Mouse (Mus musculus) telencephalon, adult 2 months (tissue): ENCODE measurements around the gene Kndc1.

Experiments used
- DNase-seq: peaks from one replicate; pipeline ENCODE4 v3.0.0-alpha.2; 2011; ENCODE audit warnings: low read depth, low spot score

The Kndc1 gene

GRCm38 (mm10) chr7:139951079-139951478 is 56.6 kb downstream of the Kndc1 start:
- no peak for DNase-seq

- DNase-seq, result no peak
Measured at GRCm38 (mm10) chr7:139951991-139952633, 57.6 kb downstream of the Kndc1 start.

- no peak for DNase-seq
Measured at GRCm38 (mm10) chr7:139955505-139955904, 61.0 kb downstream of the Kndc1 start.

- DNase-seq, result no peak
Measured at GRCm38 (mm10) chr7:139956658-139957057, 62.2 kb downstream of the Kndc1 start.

DNA sequence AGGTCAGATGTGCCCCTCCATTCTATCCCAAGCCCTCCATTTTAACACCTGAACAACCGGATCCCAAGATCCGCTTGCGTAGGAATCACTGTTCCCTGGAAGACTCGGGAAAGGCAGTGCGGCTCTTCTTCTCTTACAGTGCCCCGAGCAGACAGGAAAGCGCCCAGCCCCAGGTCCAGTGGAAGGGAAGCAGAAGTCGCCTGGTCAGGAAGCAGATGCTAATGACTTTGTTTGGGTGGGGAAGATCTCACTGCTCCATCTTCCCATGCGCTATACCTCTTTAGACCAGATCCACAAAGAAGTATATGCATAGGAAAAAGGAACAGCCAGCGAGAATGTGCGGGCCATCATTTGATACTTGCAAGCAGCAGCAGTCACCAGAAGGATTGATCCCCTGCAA is 62.9 kb downstream of the Kndc1 start:
- no peak for DNase-seq

DNA sequence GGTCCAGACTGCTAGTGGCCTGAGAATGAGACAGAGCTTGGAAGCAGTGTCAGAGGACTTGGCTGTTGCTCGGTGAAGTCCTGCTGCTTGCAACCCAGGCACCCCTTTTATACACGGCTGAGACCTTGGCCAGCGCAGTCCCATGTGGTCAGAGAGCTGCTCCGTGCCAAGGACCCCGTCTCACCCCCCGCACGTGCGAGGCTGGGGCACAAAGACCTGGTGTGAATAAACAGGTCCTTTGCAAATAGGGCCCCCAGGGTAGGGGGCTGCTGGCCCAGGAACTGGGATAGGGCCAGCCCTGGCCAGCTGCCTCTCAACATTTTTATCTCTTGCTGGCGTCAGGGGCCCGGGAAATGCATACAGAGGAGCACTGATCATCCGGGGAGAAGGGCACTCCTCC is 63.5 kb downstream of the Kndc1 start:
- DNase-seq, result no peak

GRCm38 (mm10) chr7:139961141-139961540 is 66.6 kb downstream of the Kndc1 start:
- DNase-seq, result no peak

DNA sequence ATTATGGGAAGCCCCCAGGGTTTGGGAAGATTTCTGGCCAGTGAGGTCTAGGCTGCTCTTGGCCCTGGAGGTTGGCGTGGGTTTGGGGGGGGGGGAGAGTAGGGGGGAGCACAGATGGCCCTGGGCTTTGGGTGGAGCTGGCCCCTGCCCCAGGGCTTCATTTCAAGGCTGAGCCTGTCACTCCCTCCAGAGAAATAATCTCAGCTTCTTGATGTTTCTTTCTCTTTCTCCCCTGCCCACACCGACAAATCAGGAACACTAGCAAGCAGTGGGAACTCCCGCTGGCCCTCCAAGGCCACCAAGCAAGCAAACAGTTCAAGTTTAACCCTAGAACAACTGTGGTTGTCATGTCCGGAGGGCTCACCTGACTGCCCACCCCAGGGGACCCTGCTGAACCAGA is 69.3 kb downstream of the Kndc1 start:
- no peak for DNase-seq

- DNase-seq, result no peak
Measured at GRCm38 (mm10) chr7:139967175-139967574, 72.7 kb downstream of the Kndc1 start.

GRCm38 (mm10) chr7:139968428-139968827 is 73.9 kb downstream of the Kndc1 start:
- DNase-seq, result no peak

DNA sequence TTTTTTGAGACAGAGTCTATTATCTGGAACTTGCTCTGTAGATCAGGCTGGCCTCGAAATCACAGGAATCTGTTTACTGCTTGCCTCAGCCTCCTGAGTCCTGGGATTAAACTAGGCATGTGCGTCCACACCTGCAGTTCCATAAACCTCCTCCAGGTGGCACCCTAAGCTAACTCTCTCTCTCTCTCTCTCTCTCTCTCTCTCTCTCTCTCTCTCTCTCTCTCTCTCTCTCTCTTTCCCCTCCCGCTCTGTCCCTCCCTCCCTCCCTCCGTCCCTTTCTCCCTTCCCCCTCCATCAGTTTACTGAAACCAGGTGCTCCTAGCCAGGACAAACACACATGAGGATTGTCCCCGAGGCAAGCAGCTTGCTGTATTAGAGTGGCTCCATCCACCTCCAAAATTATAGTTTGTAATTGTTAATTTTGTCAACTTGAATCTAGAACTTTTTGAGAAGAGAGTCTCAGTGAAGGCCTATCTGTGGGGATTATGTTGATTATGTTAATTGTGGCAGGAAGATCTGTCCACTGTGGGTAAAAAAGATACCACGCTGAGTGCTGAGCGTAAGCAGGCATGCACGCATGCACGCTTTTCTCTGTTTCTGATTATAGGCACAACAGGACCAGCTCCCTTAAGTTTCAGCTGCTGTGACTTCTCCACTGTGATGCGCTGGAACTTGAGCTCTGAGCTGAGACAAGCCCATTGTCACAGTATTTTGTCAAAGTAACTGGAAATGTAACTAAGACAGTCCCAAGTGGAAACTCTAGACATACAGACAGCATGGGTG is 75.0 kb downstream of the Kndc1 start:
- peak; percentile 64 for DNase-seq

- no peak for DNase-seq
Measured at GRCm38 (mm10) chr7:139970216-139970919, 75.9 kb downstream of the Kndc1 start.

GRCm38 (mm10) chr7:139970979-139971378 is 76.5 kb downstream of the Kndc1 start:
- DNase-seq, result no peak

GRCm38 (mm10) chr7:139971436-139971835 is 76.9 kb downstream of the Kndc1 start:
- no peak for DNase-seq

GRCm38 (mm10) chr7:139972923-139973331 is 78.4 kb downstream of the Kndc1 start:
- DNase-seq, result no peak

DNA sequence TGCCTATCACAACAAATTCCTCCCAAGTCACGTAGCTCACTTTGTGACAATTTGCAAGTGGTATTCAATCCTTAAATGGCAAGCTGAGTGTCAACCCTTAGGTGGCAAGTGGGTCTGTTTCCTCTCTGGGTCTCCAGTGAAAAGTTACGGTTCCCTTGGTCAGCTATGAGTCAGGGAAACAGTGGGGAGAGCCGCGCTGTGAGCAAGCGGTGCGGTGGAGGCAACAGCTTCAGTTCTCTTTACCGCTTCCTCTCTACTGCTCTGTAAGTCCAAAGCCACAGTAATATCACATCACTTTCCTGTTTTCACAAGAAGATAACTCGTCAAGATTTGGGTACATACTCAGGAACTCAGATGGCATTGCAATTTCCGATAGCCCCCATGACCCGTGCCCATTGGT is 79.8 kb downstream of the Kndc1 start:
- DNase-seq, result no peak

DNA sequence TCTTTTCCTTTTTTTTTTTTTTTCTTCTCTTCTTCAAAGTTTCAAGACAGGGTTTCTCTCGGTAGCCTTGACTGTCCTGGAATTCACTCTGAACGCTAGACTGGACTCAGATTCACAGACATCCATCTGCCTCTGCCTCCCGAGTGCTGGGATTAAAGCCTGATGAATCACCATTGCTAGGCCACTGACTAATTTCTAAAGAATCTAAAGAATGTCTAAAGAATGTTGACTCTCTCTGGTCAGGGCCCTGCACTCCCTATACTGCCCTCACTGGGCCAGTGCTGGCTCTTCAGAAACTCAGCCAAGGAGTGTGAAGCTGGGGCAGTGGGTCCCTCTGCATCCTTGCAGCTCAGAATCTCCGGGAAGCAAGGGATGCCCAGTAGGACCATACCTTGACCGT is 81.0 kb downstream of the Kndc1 start:
- DNase-seq, result no peak

GRCm38 (mm10) chr7:139978278-139978892 is 83.9 kb downstream of the Kndc1 start, which contains the start of gene 6430531B16Rik:
6430531B16Rik (minus strand) TSS chr7:139978755.
- DNase-seq, result peak; percentile 90

DNA sequence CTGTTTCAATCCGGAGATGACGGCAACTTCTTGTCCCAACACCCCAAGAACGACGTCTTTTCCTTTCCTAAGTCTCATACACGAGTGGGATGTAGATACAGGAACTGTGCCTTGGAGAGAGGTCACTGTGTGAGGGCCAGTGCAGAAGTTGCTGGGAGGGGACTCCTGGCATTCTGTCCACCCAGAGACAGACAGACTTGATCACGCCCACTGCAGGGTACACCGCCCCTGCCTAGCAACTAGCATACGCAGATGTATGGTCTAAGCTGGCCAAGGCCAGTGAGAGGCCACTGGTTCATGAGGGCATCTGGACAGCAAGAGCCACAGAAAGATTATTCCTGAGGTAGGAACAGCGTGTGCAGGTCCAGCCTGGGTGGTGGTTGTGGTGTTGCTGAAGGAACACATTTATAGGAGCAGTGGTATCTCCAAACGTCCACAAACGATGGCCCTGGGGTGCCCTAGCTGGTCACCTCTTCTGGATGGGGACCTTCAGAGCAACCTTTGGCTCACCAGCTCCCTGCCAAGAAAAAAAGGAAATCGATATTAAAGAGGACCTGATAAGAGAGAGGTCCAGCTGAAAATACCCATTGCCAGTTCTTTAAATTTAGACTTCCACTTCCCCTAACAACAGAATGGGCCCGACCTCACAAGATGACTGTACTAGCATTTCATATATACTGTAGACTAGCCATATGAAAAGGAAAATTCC is 84.7 kb downstream of the Kndc1 start:
- no peak for DNase-seq

- DNase-seq, result no peak
Measured at GRCm38 (mm10) chr7:139980778-139981177, 86.3 kb downstream of the Kndc1 start.

DNA sequence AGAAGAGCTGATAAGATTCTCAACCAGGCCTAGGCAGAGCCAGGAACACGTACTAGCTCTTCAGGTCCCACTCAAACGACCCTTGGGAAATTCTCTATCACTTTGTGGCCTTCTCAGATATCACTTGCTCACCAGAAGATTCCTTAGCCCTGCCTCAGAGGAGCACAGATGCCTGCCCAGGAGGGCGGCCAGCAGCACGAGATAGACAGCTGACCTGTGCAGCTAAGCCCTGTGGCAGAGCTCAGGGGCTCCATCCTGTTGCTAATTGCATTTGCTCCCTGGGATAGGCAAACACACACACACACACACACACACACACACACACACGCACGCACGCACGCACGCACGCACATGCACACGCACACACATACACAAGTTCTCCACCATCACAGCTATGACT is 87.6 kb downstream of the Kndc1 start:
- DNase-seq, result no peak
